Mouse (Mus musculus): Measurements from ENCODE around the gene Scp2.

- TF ChIP-seq CTCF (IDR thresholded peaks at IDR 0.05; ENCODE audit: low read depth, low read length) = no peak
- TF ChIP-seq POLR2A (IDR thresholded peaks at IDR 0.05; ENCODE audit: extremely low read depth, insufficient read depth, low read length) = no peak
These were observed 17.3 kb downstream of the Scp2 start for GRCm38 (mm10) chr4:108127516-108127915.
